Mouse (Mus musculus) hindbrain, embryonic 12.5 days (tissue): ENCODE results near the gene 2310007B03Rik. TPM values are rescaled to one million over a fixed set of nuclear protein-coding genes. Genes with fewer than 3 reads are reported as not detected.
A peak's percentile ranks its signal among the peaks of the same experiment; 100 is the strongest.

Experiments used
- ATAC-seq: fragments of 200-750 bp; cut with Nextera tagmentation; 2 replicates; pipeline ENCODE4 v1.8.0; 2017; ENCODE audit warnings: moderate TSS enrichment; ENCODE audit not compliant: low FRiP score
- H3K27ac ChIP-seq: fragments of 300-500 bp; sonication (generic); 2 replicates; pipeline ENCODE4 v1.5.1; 2016; ENCODE audit warnings: mild to moderate bottlenecking
- H3K27me3 ChIP-seq: fragments of 300-500 bp; sonication (generic); 2 replicates; pipeline ENCODE4 v1.6.1; 2016; ENCODE audit warnings: mild to moderate bottlenecking
- H3K36me3 ChIP-seq: fragments of 300-500 bp; sonication (generic); 2 replicates; pipeline ENCODE4 v1.6.1; 2016; ENCODE audit warnings: mild to moderate bottlenecking
- H3K4me1 ChIP-seq: fragments of 300-500 bp; sonication (generic); 2 replicates; pipeline ENCODE4 v1.6.1; 2016
- H3K4me2 ChIP-seq: fragments of 300-500 bp; sonication (generic); replicated peaks from 2 replicates; pipeline ENCODE4 v1.6.1; 2016; ENCODE audit warnings: mild to moderate bottlenecking
- H3K4me3 ChIP-seq: fragments of 300-500 bp; sonication (generic); 2 replicates; pipeline ENCODE4 v1.5.1; 2016; ENCODE audit warnings: mild to moderate bottlenecking
- H3K9ac ChIP-seq: fragments of 300-500 bp; sonication (generic); 2 replicates; pipeline ENCODE4 v1.6.1; 2016; ENCODE audit warnings: mild to moderate bottlenecking, moderate library complexity
- H3K9me3 ChIP-seq: fragments of 300-500 bp; sonication (generic); replicated peaks from 2 replicates; pipeline ENCODE4 v1.6.1; 2016; ENCODE audit warnings: mild to moderate bottlenecking
- WGBS: fragments of 180-500 bp; shearing (Covaris S2); methylation state at CpG from one replicate; pipeline ENCODE4 v1.1.7; 2016; 5-methylcytosine and 5-hydroxymethylcytosine counted together
- polyA plus RNA-seq: library from polyadenylated mRNA; unstranded; fragments of >200 nt; fragmentation: Nextera tagmentation; extraction: Ambion mirVana; gene quantifications from 2 replicates; pipeline ENCODE4 v1.2.1, GENCODE M21; 2016

Gene 2310007B03Rik
- polyA plus RNA-seq, 1 experiment from 2014 or later: 0.41 TPM

- peaks cover 22% of the 10 kb centered on the region for H3K27me3 ChIP-seq
- H3K4me1 ChIP-seq: peaks cover 21% of the 10 kb centered on the region
- peak; percentile 20; the same call in 1 of the 2 replicates for ATAC-seq
- peak overlapping the region; percentile 82; the same call in 1 of the 2 replicates for H3K4me2 ChIP-seq
- no peaks in the 10 kb centered on the region for H3K9me3 ChIP-seq
- H3K4me3 ChIP-seq: 0 out of 2 replicates have a peak overlapping the region, but pooled peaks have one; percentile 40
- no peak overlapping the region for H3K27ac ChIP-seq
- H3K9ac ChIP-seq: no peak overlapping the region
- 17% methylated on average over 6 of the region's 6 CpGs for WGBS
- no peaks in the 10 kb centered on the region for H3K36me3 ChIP-seq
These were observed 15.1 kb upstream of the 2310007B03Rik start for GRCm38 (mm10) chr1:93175849-93176248.

GRCm38 (mm10) chr1:93174399-93174798 lies 13.7 kb upstream of the 2310007B03Rik start:
- WGBS: 2% methylated on average over 4 of the region's 4 CpGs

GRCm38 (mm10) chr1:93173665-93174064 lies 12.9 kb upstream of the 2310007B03Rik start:
- Histone ChIP-seq H3K9me3 (no peaks in the 10 kb centered on the region), H3K36me3 (no peaks in the 10 kb centered on the region), H3K4me1 (peaks cover 26% of the 10 kb centered on the region), H3K9ac (no peak overlapping the region; the same call in 1 of the 2 replicates), H3K4me3 (no peak overlapping the region), H3K27ac (no peak overlapping the region), H3K27me3 (peaks cover 19% of the 10 kb centered on the region), H3K4me2 (no peak overlapping the region)
- no peak for ATAC-seq
- 64% methylated on average over 4 of the region's 4 CpGs for WGBS

More at GRCm38 (mm10) chr1:93174399-93174798, 13.7 kb upstream of the 2310007B03Rik start:
- no peaks in the 10 kb centered on the region for H3K36me3 ChIP-seq
- no peak overlapping the region for H3K4me2 ChIP-seq
- peaks cover 21% of the 10 kb centered on the region for H3K4me1 ChIP-seq
- no peak overlapping the region for H3K4me3 ChIP-seq
- H3K9ac ChIP-seq: no peak overlapping the region
- H3K27ac ChIP-seq: no peak overlapping the region
- peaks cover 18% of the 10 kb centered on the region for H3K27me3 ChIP-seq
- no peaks in the 10 kb centered on the region for H3K9me3 ChIP-seq
- ATAC-seq: peak; percentile 55

GRCm38 (mm10) chr1:93168295-93168775 lies 7.6 kb upstream of the 2310007B03Rik start, which contains the start of gene Crocc2:
Gene Crocc2, plus strand, starts transcription at chr1:93168725.
- Histone ChIP-seq H3K9me3 (no peaks in the 10 kb centered on the region), H3K36me3 (no peaks in the 10 kb centered on the region), H3K4me2 (no peak within 1 kb of the TSS), H3K27me3 (0 out of 2 replicates have a peak, but pooled peaks cover 5% of the 10 kb centered on the region), H3K9ac (no peak within 1 kb of the TSS; the same call in 1 of the 2 replicates), H3K4me1 (peaks cover 10% of the 10 kb centered on the region; the same call in 1 of the 2 replicates), H3K27ac (no peak within 1 kb of the TSS), H3K4me3 (no peak within 1 kb of the TSS)
- no peak for ATAC-seq
- WGBS: 50% methylated on average over 10 of the region's 10 CpGs

DNA sequence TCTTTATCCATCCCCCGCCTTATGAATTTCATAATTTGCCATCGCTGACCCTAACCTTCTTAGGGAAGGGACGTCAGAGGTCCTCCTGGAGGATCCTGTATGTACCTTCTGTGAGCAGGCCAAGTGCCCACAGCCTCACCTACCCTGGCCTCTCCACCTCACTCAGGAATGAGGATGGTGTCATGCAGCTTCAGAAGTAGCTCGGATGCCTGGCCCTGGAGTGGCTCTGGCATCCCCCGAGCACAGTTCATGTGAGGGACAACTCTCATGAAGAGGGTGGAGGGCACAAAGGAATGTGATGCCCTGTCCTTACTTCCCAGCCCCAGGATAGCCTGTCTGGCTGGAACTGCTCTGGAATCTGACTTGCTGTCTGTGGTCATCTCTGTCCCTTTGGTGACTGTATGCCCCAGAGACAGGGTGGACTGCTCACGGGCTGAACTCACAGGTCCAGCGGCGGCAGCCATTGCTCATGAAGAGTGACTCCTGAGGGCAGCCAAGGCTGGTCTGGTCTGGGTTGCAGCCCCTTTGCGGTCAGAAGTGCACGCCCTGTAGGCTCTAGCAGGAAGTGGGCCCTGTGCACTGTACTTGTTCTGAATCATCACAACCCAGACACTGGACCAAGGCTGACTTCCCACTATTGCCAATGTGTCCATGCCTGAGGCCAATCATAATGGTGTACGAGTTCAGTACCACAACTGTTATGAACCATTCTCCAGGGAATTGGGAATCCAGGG lies 5.8 kb upstream of the 2310007B03Rik start:
- Histone ChIP-seq H3K9ac (no peak overlapping the region), H3K27ac (no peak overlapping the region), H3K4me1 (peaks cover 10% of the 10 kb centered on the region; the same call in 1 of the 2 replicates), H3K36me3 (no peaks in the 10 kb centered on the region), H3K4me3 (no peak overlapping the region), H3K9me3 (no peaks in the 10 kb centered on the region), H3K27me3 (0 out of 2 replicates have a peak, but pooled peaks cover 5% of the 10 kb centered on the region), H3K4me2 (no peak overlapping the region)
- no peak for ATAC-seq
- WGBS: 85% methylated on average over 11 of the region's 11 CpGs

- Histone ChIP-seq H3K36me3 (no peaks in the 10 kb centered on the region), H3K4me2 (no peak overlapping the region), H3K4me3 (no peak overlapping the region), H3K27me3 (0 out of 2 replicates have a peak, but pooled peaks cover 3% of the 10 kb centered on the region), H3K4me1 (peaks cover 10% of the 10 kb centered on the region; the same call in 1 of the 2 replicates), H3K9ac (no peak overlapping the region), H3K27ac (no peak overlapping the region), H3K9me3 (no peaks in the 10 kb centered on the region)
- 87% methylated on average over 9 of the region's 9 CpGs for whole genome bisulfite sequencing
- no peak for ATAC-seq
These were observed 4.7 kb upstream of the 2310007B03Rik start for GRCm38 (mm10) chr1:93165447-93165846.

DNA sequence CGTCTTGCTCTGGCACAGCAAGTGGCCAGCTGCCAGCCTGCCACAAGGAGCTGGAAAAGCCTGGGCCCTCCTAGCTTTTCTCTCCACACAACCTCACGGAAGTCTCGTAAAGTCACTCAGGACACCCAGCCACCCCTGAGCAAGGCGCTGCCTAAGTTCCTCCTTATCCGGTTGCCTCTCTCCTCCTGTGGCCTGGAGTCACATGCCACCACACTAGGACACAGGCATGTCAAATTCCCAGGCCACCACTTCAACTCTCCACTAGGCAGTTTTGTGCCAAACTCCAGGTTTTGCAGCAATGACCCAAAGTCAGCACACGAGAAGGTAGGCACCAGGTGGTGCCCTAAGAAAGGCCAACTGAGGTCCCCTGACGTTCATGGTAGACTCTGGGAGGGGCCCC lies 1.8 kb upstream of the 2310007B03Rik start:
- Histone ChIP-seq H3K4me2 (no peak overlapping the region), H3K9ac (no peak overlapping the region), H3K9me3 (no peaks in the 10 kb centered on the region), H3K27ac (no peak overlapping the region), H3K4me1 (no peaks in the 10 kb centered on the region), H3K4me3 (no peak overlapping the region), H3K36me3 (no peaks in the 10 kb centered on the region), H3K27me3 (no peaks in the 10 kb centered on the region)
- no peak for ATAC-seq
- 83% methylated on average over 7 of the region's 7 CpGs for WGBS

- Histone ChIP-seq H3K9ac (no peak overlapping the region), H3K36me3 (no peaks in the 10 kb centered on the region), H3K4me1 (no peaks in the 10 kb centered on the region), H3K4me3 (no peak overlapping the region), H3K27me3 (no peaks in the 10 kb centered on the region), H3K4me2 (no peak overlapping the region), H3K27ac (no peak overlapping the region), H3K9me3 (no peaks in the 10 kb centered on the region)
- WGBS: 85% methylated on average over 10 of the region's 10 CpGs
- no peak for ATAC-seq
These were observed 1.2 kb upstream of the 2310007B03Rik start for GRCm38 (mm10) chr1:93161921-93162320.

- H3K9ac ChIP-seq: no peak overlapping the region
These were observed 602 bp upstream of the 2310007B03Rik start for GRCm38 (mm10) chr1:93161350-93161749.

DNA sequence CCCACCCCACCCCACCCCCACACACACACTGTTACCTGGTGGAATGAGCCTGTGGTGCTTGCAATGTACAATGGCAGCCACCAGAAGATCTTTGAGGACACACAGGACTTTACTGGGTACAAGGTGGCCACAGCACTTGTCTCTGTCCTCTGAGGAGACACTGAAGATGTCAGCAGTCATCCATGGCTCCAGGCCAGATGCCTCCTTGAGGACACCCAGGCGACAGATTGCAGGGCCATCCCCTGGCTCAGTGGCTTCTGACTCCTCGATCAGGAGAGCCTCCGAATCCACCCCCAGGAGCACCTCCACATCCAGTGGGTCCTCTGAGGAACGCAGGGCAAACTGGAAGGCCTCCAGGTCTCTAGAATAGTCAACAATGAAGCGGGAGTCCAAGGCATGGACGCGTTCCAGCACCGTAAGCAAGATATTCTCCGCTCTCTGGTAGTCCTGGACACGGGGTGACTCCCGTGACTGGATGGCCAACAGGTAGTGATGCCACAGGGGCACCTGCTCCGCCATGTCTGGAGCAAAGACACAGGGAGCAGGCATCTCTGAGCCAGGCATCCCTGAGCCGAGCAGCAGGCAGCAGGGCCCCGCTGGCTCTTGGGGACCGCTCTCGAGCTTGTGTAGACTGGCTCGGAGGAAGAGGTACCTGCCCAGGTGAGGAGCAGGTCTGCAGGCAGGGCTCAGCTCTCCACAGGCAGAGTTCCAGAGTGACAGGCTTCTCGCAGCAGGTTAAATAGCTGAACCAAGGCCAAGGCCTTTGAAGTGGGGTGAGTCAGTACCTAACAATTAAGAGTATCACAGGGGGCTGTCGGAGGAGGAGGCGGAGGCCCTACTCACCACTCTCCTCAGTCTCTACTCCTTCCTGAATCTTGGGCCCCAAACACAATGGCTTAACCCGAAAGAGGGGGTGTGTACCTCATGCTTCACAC lies 915 bp downstream of the 2310007B03Rik start:
- 89% methylated on average over 21 of the region's 21 CpGs for WGBS
- no peak for ATAC-seq

More at GRCm38 (mm10) chr1:93161350-93161749, 602 bp upstream of the 2310007B03Rik start:
- Histone ChIP-seq H3K27ac (no peak overlapping the region), H3K4me1 (no peaks in the 10 kb centered on the region), H3K4me3 (no peak overlapping the region), H3K36me3 (no peaks in the 10 kb centered on the region), H3K4me2 (no peak overlapping the region), H3K9me3 (no peaks in the 10 kb centered on the region), H3K27me3 (no peaks in the 10 kb centered on the region)
- WGBS: 75% methylated on average over 8 of the region's 8 CpGs
- no peak for ATAC-seq

GRCm38 (mm10) chr1:93158916-93159315 lies 1.8 kb downstream of the 2310007B03Rik start:
- Histone ChIP-seq H3K9me3 (no peaks in the 10 kb centered on the region), H3K27me3 (no peaks in the 10 kb centered on the region), H3K4me3 (no peak overlapping the region), H3K4me2 (no peak overlapping the region), H3K4me1 (no peaks in the 10 kb centered on the region), H3K36me3 (no peaks in the 10 kb centered on the region), H3K27ac (no peak overlapping the region), H3K9ac (no peak overlapping the region)
- ATAC-seq: no peak
- WGBS: 94% methylated on average over 8 of the region's 8 CpGs

More for the DNA sequence above, 915 bp downstream of the 2310007B03Rik start:
- no peaks in the 10 kb centered on the region for H3K27me3 ChIP-seq
- no peaks in the 10 kb centered on the region for H3K36me3 ChIP-seq
- no peak overlapping the region for H3K4me2 ChIP-seq
- no peak overlapping the region for H3K9ac ChIP-seq
- H3K27ac ChIP-seq: no peak overlapping the region
- H3K4me1 ChIP-seq: no peaks in the 10 kb centered on the region
- H3K4me3 ChIP-seq: no peak overlapping the region
- no peaks in the 10 kb centered on the region for H3K9me3 ChIP-seq

GRCm38 (mm10) chr1:93157566-93157965 lies 3.2 kb downstream of the 2310007B03Rik start:
- Histone ChIP-seq H3K4me2 (no peak overlapping the region), H3K9ac (no peak overlapping the region), H3K4me1 (no peaks in the 10 kb centered on the region), H3K27ac (no peak overlapping the region), H3K4me3 (no peak overlapping the region), H3K27me3 (no peaks in the 10 kb centered on the region), H3K36me3 (no peaks in the 10 kb centered on the region), H3K9me3 (no peaks in the 10 kb centered on the region)
- WGBS: 76% methylated on average over 4 of the region's 4 CpGs
- no peak for ATAC-seq
